Mouse (Mus musculus) layer of hippocampus, postnatal 14 days (tissue): ENCODE data around the gene Slc5a4a. TPM values are rescaled to one million over a fixed set of nuclear protein-coding genes. Genes with fewer than 3 reads are reported as not detected.

Experiments
- DNase-seq, 2 experiments: peaks; one replicate each; pipeline ENCODE4 v3.0.0; 2021 to 2022; ENCODE audit warnings: low spot score in 2 of 2, mixed read lengths in 1 of 2
- long read RNA-seq, 2 experiments: library from polyadenylated mRNA; stranded (forward); transcript quantifications; one replicate each; pipeline ENCODE4 v2.0.0; 2021
- total RNA-seq, 2 experiments: library from RNA; stranded (reverse); gene quantifications; 2 replicates each; pipeline ENCODE4 v1.2.3; 2021

Slc5a4a gene
- not detected for total RNA-seq
- long read RNA-seq, experiment 1, result 0 reads
- long read RNA-seq, experiment 2, result 0 reads

DNA sequence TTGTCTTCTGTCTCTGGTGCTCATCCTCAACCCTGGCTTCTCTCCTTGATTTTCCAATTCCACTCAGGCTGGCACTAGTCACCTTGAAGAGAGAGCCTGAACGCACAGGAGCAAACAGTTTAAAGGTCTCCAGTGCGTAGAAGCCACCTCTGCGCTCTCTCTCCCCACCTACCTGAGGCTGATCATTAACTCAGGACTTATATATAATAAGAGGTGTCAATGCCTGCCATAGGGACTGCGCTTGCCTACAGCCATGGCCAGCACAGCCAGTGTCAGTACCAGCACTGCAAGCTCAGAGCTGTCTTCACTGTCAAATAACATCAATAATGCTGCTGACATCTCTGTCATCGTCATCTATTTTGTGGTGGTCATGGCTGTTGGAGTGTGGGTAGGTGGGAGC, at the start of gene Slc5a4a:
Gene Slc5a4a, plus strand, starts transcription at position 174 of the 400 bp plus-strand sequence.
- DNase-seq, result no peak

DNA sequence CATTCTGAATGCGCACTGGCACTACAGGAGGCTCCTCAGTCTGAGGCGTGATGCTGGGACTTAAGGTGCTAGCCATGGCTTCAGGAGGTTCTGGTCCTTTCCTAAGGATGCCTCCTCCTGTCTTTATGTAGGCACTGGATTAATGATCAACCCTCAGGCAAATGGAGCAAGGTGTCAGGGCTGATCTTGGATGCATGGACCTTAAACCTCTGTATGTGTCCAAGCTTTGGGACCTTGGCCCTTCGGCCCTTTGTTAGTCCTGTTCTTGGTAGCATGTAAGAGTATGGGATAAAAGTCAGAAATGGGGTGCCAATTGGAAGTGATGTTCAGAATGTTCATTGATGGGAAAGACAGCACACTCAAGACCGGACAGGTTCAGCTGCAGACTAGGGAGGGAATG, 36.4 kb upstream of the Slc5a4a start, which contains the start of gene Slc5a4b:
Gene Slc5a4b, minus strand, starts transcription at position 101 of the 400 bp plus-strand sequence.
- DNase-seq, result no peak

GRCm38 (mm10) chr10:76117966-76118365, 29.3 kb upstream of the Slc5a4a start:
- DNase-seq, result peak; percentile 3

GRCm38 (mm10) chr10:76118741-76119140, 28.5 kb upstream of the Slc5a4a start:
- no peak for DNase-seq

GRCm38 (mm10) chr10:76120124-76120711, 27.0 kb upstream of the Slc5a4a start:
- DNase-seq, result no peak

GRCm38 (mm10) chr10:76121495-76121894, 25.8 kb upstream of the Slc5a4a start:
- no peak for DNase-seq

GRCm38 (mm10) chr10:76132506-76132905, 14.7 kb upstream of the Slc5a4a start:
- no peak for DNase-seq

GRCm38 (mm10) chr10:76136318-76136717, 10.9 kb upstream of the Slc5a4a start:
- DNase-seq, result no peak

DNA sequence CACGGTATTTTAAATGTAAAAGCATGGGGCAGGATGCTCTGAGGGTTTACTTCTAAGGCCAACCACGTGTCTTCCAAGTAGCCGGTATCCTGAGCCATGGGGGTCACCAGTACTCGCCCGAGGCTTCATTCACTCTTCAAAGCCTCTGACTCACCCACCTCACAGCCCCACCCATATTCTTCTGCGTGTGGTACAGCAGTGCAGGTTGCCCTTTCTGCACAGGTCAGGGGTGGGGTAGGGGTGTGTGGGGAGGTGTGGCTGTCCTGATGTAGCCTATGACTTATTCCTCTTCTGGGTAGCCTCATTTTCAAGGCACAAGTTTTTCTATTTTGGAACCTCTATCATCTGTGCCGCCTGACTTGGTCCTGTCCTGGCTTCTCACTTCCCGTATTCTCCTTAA, 405 bp upstream of the Slc5a4a start:
- no peak for DNase-seq

DNA sequence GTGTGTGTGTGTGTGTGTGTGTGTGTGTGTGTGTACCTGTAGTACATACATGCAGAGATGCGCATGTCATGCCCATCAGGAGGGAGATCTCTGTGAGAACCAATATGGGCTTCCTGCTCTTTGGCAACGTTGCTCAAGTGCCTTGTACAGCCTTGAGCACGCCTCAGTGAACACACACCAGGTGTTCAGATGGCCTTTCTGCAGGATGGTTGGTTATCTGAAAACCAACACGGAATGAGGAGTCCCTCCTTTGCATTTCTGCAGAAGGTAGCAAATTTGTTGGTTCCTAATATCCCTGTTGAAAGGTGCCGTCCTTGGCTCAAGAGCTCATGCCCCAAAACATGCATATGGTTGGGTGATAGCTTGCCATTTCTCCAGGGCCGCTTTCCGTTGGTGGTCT, 8.7 kb downstream of the Slc5a4a start:
- no peak for DNase-seq

DNA sequence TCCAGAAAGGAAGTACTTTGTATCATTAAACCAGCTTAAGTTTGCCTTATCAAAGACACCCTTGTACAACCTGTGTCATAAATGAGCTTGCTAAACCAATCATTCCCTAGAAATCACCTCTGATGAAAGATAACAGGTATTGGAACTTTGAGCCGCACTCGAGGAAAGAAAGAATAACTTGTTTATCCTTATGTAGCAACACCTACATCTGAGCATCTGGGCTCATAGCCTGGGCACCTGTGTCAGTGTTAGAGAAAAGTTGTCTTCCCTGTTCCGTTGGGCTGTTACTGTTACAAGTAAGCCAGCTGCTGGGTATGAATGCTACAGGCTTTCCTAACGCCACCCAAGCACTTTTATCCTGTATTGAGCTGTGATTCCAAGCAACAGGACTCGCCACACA, 10.3 kb downstream of the Slc5a4a start:
- DNase-seq, result no peak

GRCm38 (mm10) chr10:76158009-76158408, 10.8 kb downstream of the Slc5a4a start:
- DNase-seq, result no peak

DNA sequence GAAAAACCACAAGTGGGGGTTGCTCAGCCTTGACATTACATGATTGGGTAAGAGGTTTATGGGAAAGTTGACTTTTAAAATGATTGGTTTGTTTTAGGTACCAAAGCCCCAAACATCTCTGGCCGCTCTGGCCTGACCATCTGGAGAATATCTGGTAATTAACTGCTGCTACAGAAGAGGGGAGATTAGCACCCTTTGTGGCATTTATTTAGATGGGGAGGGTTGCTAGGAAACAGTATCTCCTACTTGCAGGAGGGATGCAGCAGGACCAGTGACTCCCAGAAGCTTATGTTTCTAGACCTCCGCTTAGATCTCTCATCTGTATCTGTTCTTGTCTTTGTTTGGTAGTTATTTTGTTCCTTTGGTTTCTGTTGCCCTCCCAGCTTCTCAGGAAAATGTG, 27.6 kb downstream of the Slc5a4a start:
- no peak for DNase-seq

- DNase-seq, result no peak
These were observed 38.0 kb downstream of the Slc5a4a start for GRCm38 (mm10) chr10:76185216-76185615.

DNA sequence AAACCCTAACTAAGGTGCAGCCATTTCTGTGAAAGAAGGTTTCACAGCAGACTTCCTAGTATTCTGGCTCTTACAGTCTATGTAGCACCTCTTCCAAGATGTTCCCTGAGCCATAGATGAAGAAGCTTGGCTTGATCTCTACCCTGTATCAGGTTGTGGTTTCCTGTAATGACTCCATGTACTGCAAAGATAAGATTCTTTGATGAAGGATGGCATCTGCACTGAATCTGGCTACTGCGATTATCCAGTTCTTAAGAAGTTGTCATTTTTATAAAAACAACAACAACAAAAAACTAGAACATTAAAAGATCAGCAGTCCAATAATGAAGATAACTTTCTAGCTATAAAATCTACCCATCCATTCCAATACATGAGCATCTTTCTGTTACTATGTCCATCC, 40.8 kb downstream of the Slc5a4a start:
- no peak for DNase-seq

- no peak for DNase-seq
These were observed 54.2 kb downstream of the Slc5a4a start for GRCm38 (mm10) chr10:76201416-76201815.

DNA sequence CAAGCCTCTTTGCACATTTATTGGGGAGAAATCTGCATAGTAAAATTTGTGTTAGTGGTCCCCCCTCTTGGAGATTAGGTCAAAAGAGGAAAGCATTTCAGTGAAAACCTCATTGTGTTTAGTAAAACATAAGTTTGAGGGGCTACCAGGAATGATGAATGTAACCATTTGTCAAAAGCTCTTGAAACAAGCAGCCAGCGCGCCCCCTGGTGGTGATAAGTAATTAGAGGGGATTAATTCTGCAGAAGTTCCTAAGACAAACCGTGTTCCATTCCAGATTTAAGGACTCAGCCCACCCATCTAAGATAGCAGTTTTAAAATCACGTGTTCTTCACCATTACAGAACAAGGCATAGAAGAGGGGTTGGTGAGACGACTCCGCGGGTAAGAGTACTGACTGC, 54.7 kb downstream of the Slc5a4a start:
- peak; percentile 75 to 87 for DNase-seq

DNA sequence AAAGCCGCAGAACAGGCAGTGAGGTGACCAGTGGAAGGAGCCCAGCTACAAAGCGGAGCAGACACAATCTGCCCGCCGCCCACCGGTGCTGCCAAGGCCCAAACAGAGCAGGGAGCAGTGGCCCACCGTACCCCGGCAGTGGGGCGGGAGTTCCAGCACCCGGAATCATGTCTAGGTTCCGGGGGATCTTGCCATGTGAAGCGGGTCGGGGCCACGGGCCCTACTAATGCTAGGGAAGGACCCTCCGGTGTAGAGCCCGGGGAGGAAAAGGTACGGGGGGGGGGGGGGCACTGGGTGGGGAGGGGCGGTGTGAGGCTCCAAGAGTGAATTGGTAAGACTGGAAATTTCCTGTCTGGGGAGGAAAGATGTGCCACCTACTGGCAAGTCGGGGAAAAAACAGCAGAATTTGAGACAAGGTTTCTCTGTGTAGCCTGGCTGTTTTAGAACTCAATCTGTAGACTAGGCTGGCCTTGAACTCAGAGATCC, 56.6 kb downstream of the Slc5a4a start:
- DNase-seq, result peak; percentile 34 to 38

DNA sequence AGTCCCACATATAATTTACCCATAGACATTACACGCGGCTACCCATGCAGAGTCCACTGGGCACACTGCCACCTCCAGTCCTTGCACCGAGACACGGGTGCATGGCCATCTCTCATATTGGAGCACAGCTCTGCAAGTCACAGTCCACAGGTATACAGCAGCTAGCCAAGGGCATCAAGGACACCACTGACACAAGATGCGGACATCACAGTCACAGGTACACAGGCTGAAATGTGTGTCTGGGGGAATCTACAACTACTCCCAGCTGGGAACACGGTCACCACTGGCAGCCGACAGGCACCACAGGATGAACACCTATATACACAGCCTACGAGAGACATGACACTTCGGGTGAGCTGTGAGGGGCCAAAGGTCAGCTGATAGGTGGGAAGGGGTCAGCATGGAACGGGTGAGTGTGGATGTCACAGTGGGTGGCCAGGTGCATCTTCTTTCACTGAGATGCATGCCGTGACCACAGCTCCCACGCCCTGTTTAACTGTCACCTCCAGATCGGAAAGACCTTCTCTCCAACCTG, 60.1 kb downstream of the Slc5a4a start:
- DNase-seq, result no peak

DNA sequence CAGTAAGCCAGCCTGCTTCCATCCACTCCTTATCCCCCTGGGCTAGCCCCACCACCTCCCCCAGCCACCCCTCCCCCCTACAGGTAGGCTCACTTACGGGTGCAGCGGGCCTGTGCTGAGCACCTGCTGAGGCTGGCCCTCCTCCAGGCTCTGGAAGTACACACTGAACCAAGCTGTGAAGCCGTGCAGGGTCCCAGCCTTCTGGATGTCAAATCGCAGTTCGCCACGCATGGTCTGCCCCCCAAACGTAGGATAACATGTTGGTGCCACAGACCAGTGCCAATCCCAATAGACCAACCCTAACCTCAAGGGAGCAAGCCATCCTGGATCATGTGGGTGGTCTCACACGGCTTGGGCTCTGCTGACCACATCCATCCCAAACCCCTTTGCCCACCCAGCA, 62.0 kb downstream of the Slc5a4a start:
- no peak for DNase-seq

DNA sequence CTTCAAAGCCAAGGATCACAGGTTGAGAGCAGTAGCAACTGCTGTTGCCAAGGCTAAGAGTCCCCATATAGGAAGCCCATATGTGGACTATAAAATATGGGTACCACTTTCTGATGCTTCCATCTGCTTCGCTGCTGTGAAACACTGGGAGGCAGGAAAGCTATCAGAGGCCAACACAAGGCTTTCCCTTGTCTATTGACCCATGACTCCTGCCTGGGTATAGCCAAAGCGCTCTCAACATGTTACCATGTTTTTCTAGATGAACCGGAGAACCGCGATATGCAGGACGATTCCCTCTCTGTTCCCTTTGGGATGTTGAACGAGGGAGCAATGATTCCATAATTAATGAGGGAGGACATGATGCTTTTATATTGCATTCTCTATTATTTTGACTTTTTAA, 63.6 kb downstream of the Slc5a4a start:
- no peak for DNase-seq

GRCm38 (mm10) chr10:76212121-76212520, 64.9 kb downstream of the Slc5a4a start:
- DNase-seq, result no peak

- DNase-seq, result no peak
These were observed 66.9 kb downstream of the Slc5a4a start for GRCm38 (mm10) chr10:76214161-76214560.
